Mouse (Mus musculus) E14TG2a.4 (cell line): ENCODE data around the gene Src.

Source experiments
- CTCF ChIP-seq: conservative IDR thresholded peaks from 2 replicates; pipeline ENCODE4 v1.5.1; 2014; ENCODE audit warnings: low read length
- NANOG ChIP-seq: IDR thresholded peaks from 2 replicates; pipeline ENCODE4 v1.6.1; 2014; ENCODE audit warnings: borderline replicate concordance, low read length, mixed read lengths

DNA sequence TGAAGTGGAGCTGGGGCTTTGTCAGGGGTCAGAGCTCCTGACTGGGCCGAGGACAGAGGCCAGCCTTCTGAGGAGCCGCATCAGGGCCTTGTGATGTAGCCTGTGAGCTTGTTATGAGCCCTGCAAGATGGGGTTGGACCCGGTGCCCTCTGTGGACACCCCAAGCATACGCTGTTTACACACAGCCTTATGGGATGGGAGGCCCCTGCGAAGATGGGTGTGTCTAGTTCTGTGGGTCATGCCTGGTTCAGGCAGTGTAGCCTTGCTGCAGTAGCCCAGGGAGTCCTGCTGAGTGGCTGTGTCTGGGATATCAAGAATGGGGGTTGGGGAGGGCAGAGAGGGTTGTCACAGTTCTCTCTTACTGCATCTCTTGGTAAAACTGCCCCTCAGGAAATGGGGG, 13.7 kb downstream of the Src start:
- TF ChIP-seq CTCF, result no peak
- no peak for TF ChIP-seq NANOG
